Mouse (Mus musculus) stomach, embryonic 15.5 days (tissue): ENCODE measurements around the gene Gm7534. TPM values are rescaled to one million over a fixed set of nuclear protein-coding genes. Genes with fewer than 3 reads are reported as not detected.

Experiments used
- ATAC-seq: fragments of 200-750 bp; cut with Nextera tagmentation; 2 replicates; pipeline ENCODE4 v1.8.0; 2017; ENCODE audit warnings: low read depth, moderate number of reproducible peaks, moderate TSS enrichment; ENCODE audit not compliant: insufficient read depth, low FRiP score
- H3K27ac ChIP-seq: fragments of 300-500 bp; sonication (generic); 2 replicates; pipeline ENCODE4 v1.5.1; 2015; ENCODE audit warnings: mild to moderate bottlenecking, inconsistent platforms
- H3K27me3 ChIP-seq: fragments of 300-500 bp; sonication (generic); replicated peaks from 2 replicates; pipeline ENCODE4 v1.6.1; 2015; ENCODE audit warnings: inconsistent platforms
- H3K36me3 ChIP-seq: fragments of 300-500 bp; sonication (generic); 2 replicates; pipeline ENCODE4 v1.6.1; 2015; ENCODE audit warnings: inconsistent platforms
- H3K4me1 ChIP-seq: fragments of 300-500 bp; sonication (generic); 2 replicates; pipeline ENCODE4 v1.6.1; 2015; ENCODE audit warnings: inconsistent platforms
- H3K4me2 ChIP-seq: fragments of 300-500 bp; sonication (generic); 2 replicates; pipeline ENCODE4 v1.6.1; 2015; ENCODE audit warnings: mild to moderate bottlenecking, inconsistent platforms
- H3K4me3 ChIP-seq: fragments of 300-500 bp; sonication (generic); replicated peaks from 2 replicates; pipeline ENCODE4 v1.5.1; 2015; ENCODE audit warnings: inconsistent platforms
- H3K9ac ChIP-seq: fragments of 300-500 bp; sonication (generic); 2 replicates; pipeline ENCODE4 v1.6.1; 2015; ENCODE audit warnings: inconsistent platforms
- H3K9me3 ChIP-seq: fragments of 300-500 bp; sonication (generic); 2 replicates; pipeline ENCODE4 v1.6.1; 2016; ENCODE audit warnings: inconsistent platforms
- WGBS: fragments of 180-500 bp; shearing (Covaris S2); methylation state at CpG from one replicate; pipeline ENCODE4 v1.1.7; 2015; 5-methylcytosine and 5-hydroxymethylcytosine counted together
- polyA plus RNA-seq: library from polyadenylated mRNA; unstranded; fragments of >200 nt; fragmentation: Nextera tagmentation; extraction: Ambion mirVana; gene quantifications from 2 replicates; pipeline ENCODE4 v1.2.1, GENCODE M21; 2015

Gene Gm7534
- polyA plus RNA-seq, 1 experiment from 2014 or later: not detected

- Histone ChIP-seq H3K27ac (no peak overlapping the region), H3K9ac (no peak overlapping the region), H3K36me3 (no peaks in the 10 kb centered on the region), H3K4me3 (peak overlapping the region; percentile 37), H3K9me3 (no peaks in the 10 kb centered on the region), H3K4me1 (peaks cover 8% of the 10 kb centered on the region; the same call in 1 of the 2 replicates), H3K27me3 (0 out of 2 replicates have a peak, but pooled peaks cover 2% of the 10 kb centered on the region), H3K4me2 (peak overlapping the region; percentile 49)
- no peak for ATAC-seq
- WGBS: 5% methylated on average over 10 of the region's 10 CpGs
These were observed 35.9 kb upstream of the Gm7534 start for GRCm38 (mm10) chr4:134238686-134239085.

- 5% methylated on average over 18 of the region's 18 CpGs for WGBS
- Histone ChIP-seq H3K4me1 (peaks cover 8% of the 10 kb centered on the region; the same call in 1 of the 2 replicates), H3K27me3 (0 out of 2 replicates have a peak, but pooled peaks cover 2% of the 10 kb centered on the region), H3K27ac (peak within 1 kb of the TSS; percentile 67), H3K36me3 (no peaks in the 10 kb centered on the region), H3K4me3 (peak within 1 kb of the TSS; percentile 37), H3K9ac (peak within 1 kb of the TSS; percentile 6; the same call in 1 of the 2 replicates), H3K4me2 (peak within 1 kb of the TSS; percentile 49), H3K9me3 (no peaks in the 10 kb centered on the region)
- ATAC-seq: peak; percentile 94
These were observed 35.5 kb upstream of the Gm7534 start, which contains the start of gene Cnksr1 for GRCm38 (mm10) chr4:134238279-134238651. Gene Cnksr1, minus strand, starts transcription at chr4:134238399.

GRCm38 (mm10) chr4:134237582-134238278 lies 34.9 kb upstream of the Gm7534 start:
- H3K36me3 ChIP-seq: no peaks in the 10 kb centered on the region
- H3K27me3 ChIP-seq: 0 out of 2 replicates have a peak, but pooled peaks cover 2% of the 10 kb centered on the region
- H3K27ac ChIP-seq: peak overlapping the region; percentile 67
- WGBS: 21% methylated on average over 19 of the region's 19 CpGs
- peak overlapping the region; percentile 6; the same call in 1 of the 2 replicates for H3K9ac ChIP-seq
- peaks cover 8% of the 10 kb centered on the region; the same call in 1 of the 2 replicates for H3K4me1 ChIP-seq
- peak overlapping the region; percentile 49 for H3K4me2 ChIP-seq
- ATAC-seq: peak; percentile 51
- no peaks in the 10 kb centered on the region for H3K9me3 ChIP-seq
- H3K4me3 ChIP-seq: peak overlapping the region; percentile 37

- ATAC-seq: no peak
- Histone ChIP-seq H3K4me2 (no peak overlapping the region), H3K27me3 (0 out of 2 replicates have a peak, but pooled peaks cover 2% of the 10 kb centered on the region), H3K9ac (no peak overlapping the region), H3K27ac (no peak overlapping the region), H3K4me1 (peaks cover 8% of the 10 kb centered on the region; the same call in 1 of the 2 replicates), H3K4me3 (no peak overlapping the region), H3K36me3 (no peaks in the 10 kb centered on the region), H3K9me3 (no peaks in the 10 kb centered on the region)
- WGBS: 78% methylated on average over 5 of the region's 5 CpGs
These were observed 32.1 kb upstream of the Gm7534 start for GRCm38 (mm10) chr4:134234876-134235275.

- no peaks in the 10 kb centered on the region for H3K36me3 ChIP-seq
- 36% methylated on average over 8 of the region's 8 CpGs for WGBS
- H3K27ac ChIP-seq: no peak overlapping the region
- H3K9ac ChIP-seq: no peak overlapping the region
- H3K27me3 ChIP-seq: no peaks in the 10 kb centered on the region
- no peak for ATAC-seq
- no peaks in the 10 kb centered on the region for H3K4me1 ChIP-seq
- no peaks in the 10 kb centered on the region for H3K9me3 ChIP-seq
- H3K4me2 ChIP-seq: no peak overlapping the region
- no peak overlapping the region for H3K4me3 ChIP-seq
These were observed 27.6 kb upstream of the Gm7534 start for GRCm38 (mm10) chr4:134230431-134230830.

- Histone ChIP-seq H3K27me3 (no peaks in the 10 kb centered on the region), H3K36me3 (no peaks in the 10 kb centered on the region), H3K9ac (no peak within 1 kb of the TSS), H3K9me3 (no peaks in the 10 kb centered on the region), H3K4me3 (no peak within 1 kb of the TSS), H3K27ac (no peak within 1 kb of the TSS), H3K4me2 (no peak within 1 kb of the TSS), H3K4me1 (no peaks in the 10 kb centered on the region)
- WGBS: 66% methylated on average over 8 of the region's 8 CpGs
- ATAC-seq: no peak
These were observed 24.4 kb upstream of the Gm7534 start, which contains the start of gene Catsper4 for GRCm38 (mm10) chr4:134227194-134227593. Gene Catsper4, minus strand, starts transcription at chr4:134227383.

- H3K36me3 ChIP-seq: no peaks in the 10 kb centered on the region
- no peak overlapping the region for H3K4me3 ChIP-seq
- 45% methylated on average over 11 of the region's 11 CpGs for WGBS
- H3K27ac ChIP-seq: no peak overlapping the region
- no peaks in the 10 kb centered on the region for H3K4me1 ChIP-seq
- no peak; the same call in 1 of the 2 replicates for ATAC-seq
- no peaks in the 10 kb centered on the region for H3K9me3 ChIP-seq
- no peak overlapping the region for H3K4me2 ChIP-seq
- H3K27me3 ChIP-seq: no peaks in the 10 kb centered on the region
- no peak overlapping the region for H3K9ac ChIP-seq
These were observed 20.2 kb upstream of the Gm7534 start for GRCm38 (mm10) chr4:134222793-134223600.

- Histone ChIP-seq H3K9ac (no peak overlapping the region), H3K4me3 (no peak overlapping the region), H3K27me3 (no peaks in the 10 kb centered on the region), H3K4me1 (no peaks in the 10 kb centered on the region), H3K27ac (no peak overlapping the region), H3K36me3 (no peaks in the 10 kb centered on the region), H3K9me3 (no peaks in the 10 kb centered on the region), H3K4me2 (no peak overlapping the region)
- 49% methylated on average over 6 of the region's 6 CpGs for WGBS
- no peak for ATAC-seq
These were observed 3.8 kb upstream of the Gm7534 start for GRCm38 (mm10) chr4:134206488-134207053.

- no peak overlapping the region for H3K4me2 ChIP-seq
- no peak for ATAC-seq
- no peaks in the 10 kb centered on the region for H3K9me3 ChIP-seq
These were observed 614 bp upstream of the Gm7534 start for GRCm38 (mm10) chr4:134203340-134203896.

GRCm38 (mm10) chr4:134199371-134199770 lies 3.4 kb downstream of the Gm7534 start:
- no peak overlapping the region for H3K27ac ChIP-seq
- H3K36me3 ChIP-seq: no peaks in the 10 kb centered on the region
- 60% methylated on average over 2 of the region's 2 CpGs for WGBS
- H3K4me2 ChIP-seq: no peak overlapping the region
- H3K9me3 ChIP-seq: no peaks in the 10 kb centered on the region
- no peak for ATAC-seq
- no peaks in the 10 kb centered on the region for H3K4me1 ChIP-seq
- H3K9ac ChIP-seq: no peak overlapping the region
- H3K4me3 ChIP-seq: no peak overlapping the region
- H3K27me3 ChIP-seq: no peaks in the 10 kb centered on the region

More at GRCm38 (mm10) chr4:134203340-134203896, 614 bp upstream of the Gm7534 start:
- H3K27me3 ChIP-seq: no peaks in the 10 kb centered on the region
- H3K4me1 ChIP-seq: no peaks in the 10 kb centered on the region
- no peak overlapping the region for H3K9ac ChIP-seq
- no peak overlapping the region for H3K27ac ChIP-seq
- no peak overlapping the region for H3K4me3 ChIP-seq
- no peaks in the 10 kb centered on the region for H3K36me3 ChIP-seq
- WGBS: 78% methylated on average over 17 of the region's 17 CpGs

- no peak for ATAC-seq
- Histone ChIP-seq H3K4me3 (peak overlapping the region; percentile 75), H3K36me3 (no peaks in the 10 kb centered on the region), H3K4me2 (peak overlapping the region; percentile 89), H3K9ac (peak overlapping the region; percentile 73), H3K27ac (peak overlapping the region; percentile 78), H3K9me3 (no peaks in the 10 kb centered on the region), H3K27me3 (no peaks in the 10 kb centered on the region), H3K4me1 (peaks cover 5% of the 10 kb centered on the region; the same call in 1 of the 2 replicates)
- 0% methylated on average over 22 of the region's 22 CpGs for WGBS
These were observed 16.5 kb downstream of the Gm7534 start for GRCm38 (mm10) chr4:134186268-134186667.
